Mouse (Mus musculus) C2C12 (cell line): Measurements from ENCODE around the gene AI854703.

Experiments
- CEBPB ChIP-seq: IDR thresholded peaks from one replicate; pipeline ENCODE4 v1.6.1; 2011; ENCODE audit warnings: low read depth, mild to moderate bottlenecking, control low read depth, moderate library complexity
- CTCF ChIP-seq: IDR thresholded peaks from one replicate; pipeline ENCODE4 v1.5.1; 2011; ENCODE audit not compliant: control insufficient read depth, insufficient read depth, insufficient read length
- MYOD1 ChIP-seq: IDR thresholded peaks from one replicate; pipeline ENCODE4 v1.6.1; 2011; ENCODE audit warnings: low read depth; ENCODE audit not compliant: control insufficient read depth, insufficient read length
- USF1 ChIP-seq: IDR thresholded peaks from one replicate; pipeline ENCODE4 v1.6.1; 2011; ENCODE audit warnings: low read depth, mild to moderate bottlenecking, control low read depth, moderate library complexity

GRCm38 (mm10) chr6:48581257-48581656, 45.3 kb upstream of the AI854703 start:
- TF ChIP-seq CEBPB (no peak), CTCF (no peak), MYOD1 (no peak), USF1 (no peak)
